Mouse (Mus musculus): ENCODE measurements around the gene Kcna2. TPM values are rescaled to one million over a fixed set of nuclear protein-coding genes. Genes with fewer than 3 reads are reported as not detected.

Kcna2 gene
- polyA plus RNA-seq, 1 experiment from 2014 or later = 1.9 TPM

GRCm38 (mm10) chr3:107162741-107163140 lies 61.8 kb downstream of the Kcna2 start:
- Histone ChIP-seq H3K4me1 (peaks cover 7% of the 10 kb centered on the region), H3K9me3 (no peaks in the 10 kb centered on the region), H3K27ac (no peak overlapping the region), H3K9ac (no peak overlapping the region), H3K4me3 (no peak overlapping the region), H3K4me2 (no peak overlapping the region), H3K36me3 (replicated peaks) (no peaks in the 10 kb centered on the region), H3K27me3 (replicated peaks) (no peaks in the 10 kb centered on the region; the same call in 1 of the 2 replicates)
- no peak for ATAC-seq (replicated peaks)
- WGBS = 83% methylated on average over 2 of the region's 2 CpGs

Other genes with a start within 250 kb of the Kcna2 start
- gene Kcna3, start 65.0 kb upstream of the Kcna2 start, polyA plus RNA-seq (2015; fragmentation: Nextera tagmentation; extraction: Ambion mirVana) = 18.8 and 22.1 TPM in 2 replicates
- not detected in 2 replicates for gene Kcna10, start 81.9 kb downstream of the Kcna2 start, polyA plus RNA-seq (2015; fragmentation: Nextera tagmentation; extraction: Ambion mirVana)
- 0.27 TPM in 1 of 2 replicates, not detected in the other for gene Cym, start 120.6 kb downstream of the Kcna2 start, polyA plus RNA-seq (2015; fragmentation: Nextera tagmentation; extraction: Ambion mirVana)
- not detected in 2 replicates for gene A630076J17Rik, start 129.5 kb downstream of the Kcna2 start, polyA plus RNA-seq (2015; fragmentation: Nextera tagmentation; extraction: Ambion mirVana)
- gene Prok1, start 138.6 kb downstream of the Kcna2 start, polyA plus RNA-seq (2015; fragmentation: Nextera tagmentation; extraction: Ambion mirVana) = 0.08 and 0.10 TPM in 2 replicates
- gene Lamtor5, start 177.7 kb downstream of the Kcna2 start, polyA plus RNA-seq (2015; fragmentation: Nextera tagmentation; extraction: Ambion mirVana) = 177 and 189 TPM in 2 replicates
- gene Slc16a4, start 190.1 kb downstream of the Kcna2 start, polyA plus RNA-seq (2015; fragmentation: Nextera tagmentation; extraction: Ambion mirVana) = 2.3 and 2.8 TPM in 2 replicates
- 6.8 TPM in 2 replicates for gene Rbm15, start 232.5 kb downstream of the Kcna2 start, polyA plus RNA-seq (2015; fragmentation: Nextera tagmentation; extraction: Ambion mirVana)